Mouse (Mus musculus) induced T-regulatory cell, adult 2 months (primary cell): ENCODE measurements around the gene Lrrc4b.

Source experiments
- DNase-seq: peaks from one replicate; pipeline ENCODE4 v3.0.0-alpha.2; 2012; ENCODE audit warnings: low read depth

Lrrc4b gene

GRCm38 (mm10) chr7:44428968-44429521 is at the start of gene Lrrc4b:
Gene Lrrc4b (plus strand): TSS chr7:44429018.
- no peak for DNase-seq

GRCm38 (mm10) chr7:44382541-44382940 is 46.3 kb upstream of the Lrrc4b start:
- no peak for DNase-seq

- peak; percentile 58 for DNase-seq
Observed at GRCm38 (mm10) chr7:44383980-44384715, 44.7 kb upstream of the Lrrc4b start, which contains the start of gene Syt3. Gene Syt3 (plus strand): TSS chr7:44384102.

GRCm38 (mm10) chr7:44384716-44385059 is 44.1 kb upstream of the Lrrc4b start:
- DNase-seq: no peak

- DNase-seq: no peak
Observed at GRCm38 (mm10) chr7:44385720-44386119, 43.1 kb upstream of the Lrrc4b start, which contains the start of gene 1700008O03Rik. Gene 1700008O03Rik (minus strand): TSS chr7:44385820.

- DNase-seq: no peak
Observed at GRCm38 (mm10) chr7:44391831-44392230, 37.0 kb upstream of the Lrrc4b start.

GRCm38 (mm10) chr7:44392341-44392740 is 36.5 kb upstream of the Lrrc4b start:
- no peak for DNase-seq

- DNase-seq: no peak
Observed at GRCm38 (mm10) chr7:44393284-44393683, 35.5 kb upstream of the Lrrc4b start.

GRCm38 (mm10) chr7:44398570-44398969 is 30.2 kb upstream of the Lrrc4b start:
- peak; percentile 89 for DNase-seq

GRCm38 (mm10) chr7:44401673-44402072 is 27.1 kb upstream of the Lrrc4b start:
- DNase-seq: peak; percentile 82

GRCm38 (mm10) chr7:44405346-44406014 is 23.3 kb upstream of the Lrrc4b start:
- peak; percentile 98 for DNase-seq

GRCm38 (mm10) chr7:44406015-44406355 is 22.8 kb upstream of the Lrrc4b start:
- no peak for DNase-seq

- DNase-seq: no peak
Observed at GRCm38 (mm10) chr7:44411144-44411543, 17.7 kb upstream of the Lrrc4b start.

GRCm38 (mm10) chr7:44413307-44413706 is 15.5 kb upstream of the Lrrc4b start:
- no peak for DNase-seq

- DNase-seq: no peak
Observed at GRCm38 (mm10) chr7:44427666-44428065, 1.2 kb upstream of the Lrrc4b start.

- DNase-seq: no peak
Observed at GRCm38 (mm10) chr7:44428171-44428950, 457 bp upstream of the Lrrc4b start.

- DNase-seq: no peak
Observed at GRCm38 (mm10) chr7:44429534-44430488, 993 bp downstream of the Lrrc4b start.

GRCm38 (mm10) chr7:44432550-44432949 is 3.7 kb downstream of the Lrrc4b start:
- no peak for DNase-seq

- peak; percentile 29 for DNase-seq
Observed at GRCm38 (mm10) chr7:44433371-44433770, 4.6 kb downstream of the Lrrc4b start.

- no peak for DNase-seq
Observed at GRCm38 (mm10) chr7:44434089-44434488, 5.3 kb downstream of the Lrrc4b start.

GRCm38 (mm10) chr7:44435796-44436195 is 7.0 kb downstream of the Lrrc4b start:
- DNase-seq: no peak
